Mouse (Mus musculus) megakaryocyte, embryonic 14.5 days (primary cell): ENCODE results near the gene Gm20388.

ENCODE experiments used
- FLI1 ChIP-seq: IDR thresholded peaks from 2 replicates; pipeline ENCODE4 v1.6.1; 2012; ENCODE audit warnings: low read length, inconsistent platforms, mixed read lengths
- GATA1 ChIP-seq: IDR thresholded peaks from 3 replicates; pipeline ENCODE4 v1.6.1; 2012; ENCODE audit warnings: mixed read lengths, low read length, inconsistent platforms, borderline replicate concordance

DNA sequence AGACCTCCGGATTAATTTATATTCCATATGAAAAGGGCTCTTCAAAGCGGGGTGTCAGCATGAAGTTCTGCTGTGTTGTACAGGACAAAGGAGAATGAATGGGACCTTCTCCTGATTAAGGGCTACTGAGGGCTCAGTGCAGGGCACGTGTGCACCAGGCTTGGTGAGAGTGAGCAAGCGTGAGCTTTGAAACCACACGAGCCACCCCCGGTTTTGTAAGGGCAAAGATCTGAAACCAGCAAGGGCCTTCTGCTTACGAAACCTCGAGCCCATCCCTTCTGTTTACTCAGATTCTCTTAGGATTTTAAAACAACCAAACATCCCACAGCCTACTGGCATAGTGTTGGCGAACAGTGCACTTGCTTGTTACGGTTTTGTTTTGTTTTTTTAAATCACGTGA is 3750.9 kb downstream of the Gm20388 start:
- no peak for TF ChIP-seq GATA1
- TF ChIP-seq FLI1: no peak
